Mouse (Mus musculus): ENCODE measurements at regions not wholly inside any gene's neighbourhood (a gene's known extent, or its start where the extent isn't known, plus 50 kb on each side); places are given as distances from the start of the nearest gene placed in this dataset.

DNA sequence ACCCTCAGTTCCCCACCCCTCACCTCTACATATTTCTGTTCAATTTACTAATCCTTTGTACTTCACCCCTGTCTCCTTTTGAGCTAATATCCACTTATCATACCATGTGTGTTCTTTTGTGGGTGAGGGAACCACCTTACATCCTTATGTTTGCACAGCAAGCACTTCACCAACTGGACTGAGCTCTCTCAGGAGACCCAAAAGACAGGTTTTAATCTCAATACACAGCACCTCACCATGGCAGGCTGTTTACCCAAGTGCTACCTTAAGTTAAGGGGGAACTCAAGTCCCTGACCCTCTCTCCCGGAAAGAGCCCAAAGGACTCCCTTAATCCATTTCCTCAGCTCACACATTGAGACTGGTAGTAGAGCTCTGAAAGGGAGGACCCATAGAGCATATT is 62.3 kb upstream of the Agr3 start:
- in situ Hi-C loops (cut with MboI, MseI), result no loop called here

GRCm38 (mm10) chr12:35853159-35853558 is 72.3 kb upstream of the Agr3 start:
- in situ Hi-C loops (cut with MboI, MseI), result no loop called here

DNA sequence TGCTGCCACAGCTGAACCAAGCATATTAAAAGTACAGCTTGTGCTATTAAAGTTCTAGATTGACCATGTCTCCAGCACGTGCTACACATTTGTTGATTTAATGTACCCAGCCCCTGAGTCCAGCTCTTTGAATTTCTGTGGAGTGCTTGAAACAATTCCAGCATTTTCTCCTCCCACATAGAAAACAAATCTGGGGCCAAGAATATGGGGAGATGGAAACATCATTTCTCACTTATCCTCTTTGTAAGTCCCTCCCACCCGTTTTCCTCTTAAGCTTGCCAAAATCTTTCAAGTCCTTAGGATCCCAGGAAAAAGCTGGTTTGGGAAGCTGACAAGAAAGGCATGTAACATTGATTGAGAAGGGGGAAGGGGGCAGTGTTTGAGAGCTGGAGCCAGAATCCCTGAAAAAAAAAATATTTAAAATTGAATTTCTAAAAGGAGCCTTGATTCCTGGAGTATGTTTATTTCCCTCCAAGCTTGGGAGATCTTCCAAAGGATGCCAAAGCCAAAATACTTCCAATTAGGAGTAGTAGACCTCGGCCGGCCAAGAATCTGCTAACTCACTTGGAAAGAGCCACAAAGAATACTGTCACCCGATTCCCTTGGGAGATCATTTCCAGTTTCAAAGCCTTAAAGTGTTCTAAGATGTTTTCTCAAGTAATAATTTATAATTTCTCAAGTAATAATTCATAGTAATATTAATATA is 78.4 kb upstream of the Agr3 start:
- in situ Hi-C loops (cut with MboI, MseI), result loop anchor here (10.0 kb wide), 1 partner anchor 1242 kb away; no protein-coding TSS in a partner anchor

DNA sequence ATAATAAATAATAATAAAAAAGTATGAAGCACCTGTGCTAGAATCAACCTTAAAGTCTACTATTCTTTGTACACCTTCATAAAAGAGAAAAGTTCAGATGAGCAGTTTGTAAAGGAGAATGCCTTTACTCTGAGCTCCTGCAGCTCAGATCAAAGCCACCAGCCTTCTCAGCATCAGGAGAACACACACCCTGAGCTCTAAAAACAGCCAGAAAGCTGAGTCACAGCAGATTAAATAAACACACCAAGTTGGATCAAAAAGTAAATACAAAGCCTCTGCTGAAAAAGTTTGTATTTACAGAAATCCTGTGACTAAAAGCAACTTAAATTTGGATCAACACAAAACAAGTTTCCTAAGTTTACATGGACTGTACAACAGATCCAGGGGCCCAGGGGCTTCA is 88.5 kb upstream of the Agr3 start:
- in situ Hi-C loops (cut with MboI, MseI), result loop anchor here (10.0 kb wide), 2 partner anchors 142 to 172 kb away; no protein-coding TSS in a partner anchor

- in situ Hi-C loops (cut with MboI, MseI), result loop anchor here (5.0 to 10.0 kb wide), 3 partner anchors 138 to 301 kb away; no protein-coding TSS in a partner anchor
Observed at GRCm38 (mm10) chr12:35833285-35833684, 92.1 kb upstream of the Agr3 start.

- in situ Hi-C loops (cut with MboI, MseI), result loop anchor here (5.0 to 10.0 kb wide), 3 partner anchors 137 to 300 kb away; no protein-coding TSS in a partner anchor
Observed at GRCm38 (mm10) chr12:35831922-35832512, 93.4 kb upstream of the Agr3 start.

DNA sequence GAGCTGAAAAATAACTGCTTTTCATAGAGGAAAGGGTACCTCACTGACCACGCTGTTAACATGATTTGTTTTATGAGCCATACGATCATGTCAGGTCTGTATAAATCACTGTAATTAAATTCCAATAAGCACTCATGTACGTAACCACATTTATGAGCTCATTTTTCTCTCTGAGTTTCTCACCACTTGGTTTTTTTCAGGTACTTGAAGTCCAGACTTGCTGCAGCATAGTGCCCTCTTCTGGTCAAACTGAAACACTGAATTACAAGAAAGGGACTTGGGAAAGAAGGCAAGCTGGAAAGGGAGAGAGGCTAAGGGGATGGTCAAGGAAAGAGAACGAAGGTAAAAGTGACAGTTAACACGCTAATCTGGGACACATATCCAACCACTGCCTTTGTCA is 94.2 kb upstream of the Agr3 start:
- in situ Hi-C loops (cut with MboI, MseI), result loop anchor here (5.0 to 10.0 kb wide), 3 partner anchors 136 to 299 kb away; no protein-coding TSS in a partner anchor

- in situ Hi-C loops (cut with MboI, MseI), result no loop called here
Observed at GRCm38 (mm10) chr12:35827797-35828196, 97.6 kb upstream of the Agr3 start.

- in situ Hi-C loops (cut with MboI, MseI), result no loop called here
Observed at GRCm38 (mm10) chr12:35826990-35827389, 98.4 kb upstream of the Agr3 start.

DNA sequence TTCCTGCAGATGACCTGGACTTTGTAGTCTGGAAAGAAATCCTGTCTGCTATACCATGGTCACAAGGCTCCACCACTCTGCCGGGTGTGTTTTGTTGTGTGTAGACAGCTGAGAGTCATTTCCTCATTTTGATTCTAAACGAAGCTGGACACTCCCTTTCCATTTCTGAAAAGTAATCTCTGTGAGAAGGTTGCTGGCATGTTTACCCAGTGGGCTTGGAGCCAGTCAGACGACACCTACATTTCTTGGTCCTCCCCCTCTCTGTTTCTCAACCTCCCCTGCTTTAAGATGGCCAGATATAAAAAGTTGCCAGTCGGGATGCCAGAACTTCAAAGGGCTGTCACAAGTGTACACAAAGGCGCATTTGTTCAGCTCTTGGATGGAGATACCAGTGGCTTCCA is 100.8 kb upstream of the Agr3 start:
- in situ Hi-C loops (cut with MboI, MseI), result no loop called here

DNA sequence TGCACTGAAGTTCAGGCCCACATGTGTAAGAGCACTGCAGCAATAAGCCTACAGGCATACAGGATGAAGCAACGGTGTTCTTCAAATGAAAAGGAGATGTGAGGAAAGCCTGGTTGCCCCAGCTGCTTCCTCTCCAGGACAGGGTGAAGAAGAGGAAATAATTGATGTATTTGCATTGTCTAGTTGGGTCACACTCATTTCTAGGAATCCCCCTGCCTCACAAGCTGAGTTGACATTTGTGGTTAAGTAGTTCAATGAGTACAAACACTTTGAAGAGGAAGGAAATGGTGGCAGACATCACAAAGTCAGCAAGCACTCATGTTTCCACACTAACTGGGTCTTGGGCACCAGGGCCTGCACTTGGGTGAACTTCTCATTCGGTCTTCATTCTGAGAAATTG is 126.2 kb upstream of the Agr3 start:
- in situ Hi-C loops (cut with MboI, MseI), result no loop called here

GRCm38 (mm10) chr12:35775396-35775795 is 150.0 kb upstream of the Agr3 start:
- in situ Hi-C loops (cut with MboI, MseI), result no loop called here

GRCm38 (mm10) chr12:35770387-35771024 is 154.9 kb upstream of the Agr3 start:
- in situ Hi-C loops (cut with MboI, MseI), result no loop called here

GRCm38 (mm10) chr12:35758916-35759315 is 166.5 kb upstream of the Agr3 start:
- in situ Hi-C loops (cut with MboI, MseI), result no loop called here

- in situ Hi-C loops (cut with MboI, MseI), result no loop called here
Observed at GRCm38 (mm10) chr12:35755159-35755558, 170.3 kb upstream of the Agr3 start.

DNA sequence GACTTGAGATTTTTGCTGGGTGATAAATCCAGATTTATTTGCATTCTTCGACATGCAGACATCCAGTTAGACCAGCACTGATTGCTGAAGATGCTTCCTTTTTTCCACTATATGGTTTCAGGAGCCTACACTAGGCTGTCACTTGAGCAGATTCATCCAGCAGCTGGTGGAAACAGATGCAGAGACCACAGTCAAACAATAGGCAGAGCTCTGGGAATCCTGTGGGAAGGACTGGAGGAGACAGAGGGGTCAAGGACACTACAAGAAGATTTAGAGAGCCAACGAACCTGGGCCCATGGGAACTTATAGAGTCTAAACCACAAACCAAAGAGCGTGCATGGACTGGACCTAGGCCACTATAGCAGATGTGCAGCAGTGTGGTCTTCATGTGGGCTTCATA is 177.4 kb upstream of the Agr3 start:
- in situ Hi-C loops (cut with MboI, MseI), result no loop called here

GRCm38 (mm10) chr12:35746691-35747299 is 178.6 kb upstream of the Agr3 start:
- in situ Hi-C loops (cut with MboI, MseI), result no loop called here

DNA sequence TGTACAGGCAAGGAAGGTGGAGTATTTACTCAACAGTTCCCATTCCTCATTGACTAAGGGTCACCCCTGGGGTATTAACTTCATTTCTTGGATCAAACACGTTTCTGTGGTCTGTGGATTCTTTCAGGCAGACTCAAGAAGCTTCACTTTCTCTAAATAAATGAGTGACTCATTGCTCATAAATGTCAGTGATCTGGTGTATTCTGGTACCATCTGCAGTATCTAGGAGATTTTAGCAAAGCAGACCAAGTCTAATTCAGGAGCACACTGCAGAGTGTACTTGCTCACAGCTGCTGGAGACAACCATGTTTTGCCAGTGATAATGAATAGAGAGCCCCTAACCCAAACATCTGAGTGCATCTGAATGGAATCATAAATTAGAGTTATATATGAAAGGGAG is 182.7 kb upstream of the Agr3 start:
- in situ Hi-C loops (cut with MboI, MseI), result no loop called here

- in situ Hi-C loops (cut with MboI, MseI), result no loop called here
Observed at GRCm38 (mm10) chr12:35736427-35736826, 189.0 kb upstream of the Agr3 start.

DNA sequence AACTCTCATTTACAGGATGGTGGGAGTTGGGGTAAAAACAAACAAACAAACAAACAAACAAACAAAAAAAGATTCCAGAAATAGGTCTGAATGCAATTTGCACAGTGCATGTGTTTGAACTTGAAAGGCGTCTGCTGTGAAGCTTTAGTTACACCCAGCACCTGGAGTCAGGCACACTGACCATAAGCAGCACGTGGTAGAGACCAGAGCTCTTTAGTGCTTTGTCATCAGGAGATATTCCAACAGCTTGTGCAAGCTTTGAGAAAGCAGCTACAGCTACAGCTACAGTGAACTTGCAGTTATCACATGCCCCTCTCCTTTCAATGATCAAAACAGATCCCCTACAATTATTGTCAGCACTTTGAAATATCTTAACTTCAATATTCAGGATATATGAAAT is 190.4 kb upstream of the Agr3 start:
- in situ Hi-C loops (cut with MboI, MseI), result no loop called here

GRCm38 (mm10) chr12:35734371-35734770 is 191.0 kb upstream of the Agr3 start:
- in situ Hi-C loops (cut with MboI, MseI), result no loop called here

DNA sequence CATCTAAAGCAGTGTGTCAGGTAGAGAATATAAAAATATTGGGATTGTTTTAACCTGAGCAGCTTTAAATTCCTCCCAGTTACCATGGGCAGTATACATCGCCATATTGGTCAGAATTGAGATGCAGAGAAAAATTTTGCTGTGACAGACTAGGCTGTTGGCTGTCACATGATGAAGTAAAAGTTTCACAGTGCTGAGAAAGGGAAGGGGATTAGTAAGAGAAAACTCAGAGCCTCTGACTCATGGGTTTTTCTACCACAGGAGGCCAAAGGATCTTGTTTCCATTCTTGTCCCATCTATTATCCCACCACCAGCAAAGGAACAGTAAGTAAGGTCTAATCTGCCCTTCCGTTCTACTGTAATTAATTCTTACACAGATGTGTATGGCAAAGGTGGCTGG is 191.8 kb upstream of the Agr3 start:
- in situ Hi-C loops (cut with MboI, MseI), result no loop called here
